Mouse (Mus musculus) ES-CJ7 (cell line): ENCODE measurements at regions not wholly inside any gene's neighbourhood (a gene's known extent, or its start where the extent isn't known, plus 50 kb on each side); places are given as distances from the start of the nearest gene placed in this dataset.
A peak's percentile ranks its signal among the peaks of the same experiment; 100 is the strongest.

Source experiments
- DNase-seq: peaks from one replicate; pipeline ENCODE4 v3.0.0; 2011; ENCODE audit warnings: low read depth, low spot score

- DNase-seq = peak; percentile 18
Observed at GRCm38 (mm10) chr8:26226612-26227528, 107.5 kb downstream of the Gm45692 start.

- DNase-seq = no peak
Observed at GRCm38 (mm10) chr8:26227529-26227895, 108.2 kb downstream of the Gm45692 start.

- DNase-seq = no peak
Observed at GRCm38 (mm10) chr8:26229548-26229947, 110.2 kb downstream of the Gm45692 start.

- DNase-seq = no peak
Observed at GRCm38 (mm10) chr8:26239075-26239474, 119.7 kb downstream of the Gm45692 start.

GRCm38 (mm10) chr8:26239604-26240003 lies 120.3 kb downstream of the Gm45692 start:
- no peak for DNase-seq

- DNase-seq = no peak
Observed at GRCm38 (mm10) chr8:26243743-26244142, 124.4 kb downstream of the Gm45692 start.

- no peak for DNase-seq
Observed at GRCm38 (mm10) chr8:26244308-26244707, 125.0 kb downstream of the Gm45692 start.

GRCm38 (mm10) chr8:26255191-26255669 lies 135.9 kb downstream of the Gm45692 start:
- peak; percentile 61 for DNase-seq

GRCm38 (mm10) chr8:26260294-26260693 lies 141.0 kb downstream of the Gm45692 start:
- no peak for DNase-seq

GRCm38 (mm10) chr8:26262536-26262935 lies 143.2 kb downstream of the Gm45692 start:
- DNase-seq = no peak

GRCm38 (mm10) chr8:26264869-26265321 lies 145.6 kb downstream of the Gm45692 start:
- DNase-seq = peak; percentile 46

GRCm38 (mm10) chr8:26265366-26265765 lies 146.0 kb downstream of the Gm45692 start:
- peak; percentile 38 for DNase-seq

- DNase-seq = no peak
Observed at GRCm38 (mm10) chr8:26266384-26266783, 147.1 kb downstream of the Gm45692 start.

GRCm38 (mm10) chr8:26267569-26267968 lies 148.2 kb downstream of the Gm45692 start:
- no peak for DNase-seq

GRCm38 (mm10) chr8:26268751-26269415 lies 149.5 kb downstream of the Gm45692 start:
- DNase-seq = no peak

- peak; percentile 66 for DNase-seq
Observed at GRCm38 (mm10) chr8:26272110-26272509, 152.8 kb downstream of the Gm45692 start.

GRCm38 (mm10) chr8:26272675-26273414 lies 153.5 kb downstream of the Gm45692 start:
- no peak for DNase-seq

- peak; percentile 38 for DNase-seq
Observed at GRCm38 (mm10) chr8:26273415-26273760, 154.1 kb downstream of the Gm45692 start.

- DNase-seq = no peak
Observed at GRCm38 (mm10) chr8:26273792-26274191, 154.5 kb downstream of the Gm45692 start.

- DNase-seq = no peak
Observed at GRCm38 (mm10) chr8:26274481-26274880, 155.1 kb downstream of the Gm45692 start.

- no peak for DNase-seq
Observed at GRCm38 (mm10) chr8:26282156-26282935, 163.0 kb downstream of the Gm45692 start.
